Mouse (Mus musculus) megakaryocyte, adult 5-6 weeks (primary cell): ENCODE measurements around the gene Arhgap24. TPM values are rescaled to one million over a fixed set of nuclear protein-coding genes. Genes with fewer than 3 reads are reported as not detected.

Source experiments
- ATAC-seq: 2 replicates; pipeline ENCODE4 v1.8.0; 2016; ENCODE audit warnings: mild to moderate bottlenecking, inconsistent platforms; ENCODE audit not compliant: poor library complexity, severe bottlenecking
- total RNA-seq, 2 experiments: library from RNA; stranded (forward) in 1 of 2; stranded (reverse) in 1 of 2; fragments of 153-499, 151-499 nt in 1 of 2; fragments of 221-1000, 200-1000 nt in 1 of 2; gene quantifications; 2 replicates each; pipeline versions ENCODE4 v1.2.3 to v1.2.4; 2015 to 2017

Arhgap24 gene
- total RNA-seq, 2 experiments from 2014 or later: 7.5 to 10.7 TPM

DNA sequence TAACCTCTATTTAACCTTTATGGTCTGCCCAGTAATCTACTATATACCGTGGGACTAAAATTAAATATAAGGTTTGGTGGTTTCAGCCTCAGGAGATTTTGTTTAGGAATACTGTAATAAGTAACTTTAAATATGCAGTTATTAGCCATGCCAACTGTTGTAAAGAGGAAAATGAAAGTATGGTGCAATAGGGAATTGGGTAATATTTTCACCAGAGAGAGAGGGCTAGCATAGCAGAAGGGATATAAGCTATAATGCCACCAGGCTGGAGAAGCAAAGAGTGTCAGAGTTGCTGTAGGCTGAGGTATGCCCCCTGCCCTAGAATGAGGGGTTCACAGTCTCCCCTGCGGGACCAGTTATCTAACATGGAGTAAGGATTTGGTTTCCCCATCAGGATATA lies 90.3 kb downstream of the Arhgap24 start:
- ATAC-seq: peak; percentile 89

DNA sequence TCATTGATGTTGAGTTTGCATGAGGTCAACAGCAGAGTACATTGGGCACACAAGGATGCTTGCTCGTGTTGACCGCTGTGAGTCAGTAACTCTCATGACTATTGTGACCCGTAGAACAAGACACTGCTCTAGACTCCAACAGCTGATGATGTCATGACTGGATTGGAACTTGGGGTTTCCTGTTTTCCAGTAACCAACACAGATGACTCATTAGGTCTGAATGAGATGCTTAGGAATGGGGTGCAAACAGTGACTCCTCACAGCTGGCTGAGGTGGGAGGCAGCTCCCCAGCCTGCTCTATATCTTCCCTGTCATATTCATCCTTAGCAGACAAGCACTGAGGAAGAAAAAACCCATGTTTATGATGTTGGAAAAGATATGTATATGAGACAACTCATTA lies 95.6 kb downstream of the Arhgap24 start:
- ATAC-seq: no peak

DNA sequence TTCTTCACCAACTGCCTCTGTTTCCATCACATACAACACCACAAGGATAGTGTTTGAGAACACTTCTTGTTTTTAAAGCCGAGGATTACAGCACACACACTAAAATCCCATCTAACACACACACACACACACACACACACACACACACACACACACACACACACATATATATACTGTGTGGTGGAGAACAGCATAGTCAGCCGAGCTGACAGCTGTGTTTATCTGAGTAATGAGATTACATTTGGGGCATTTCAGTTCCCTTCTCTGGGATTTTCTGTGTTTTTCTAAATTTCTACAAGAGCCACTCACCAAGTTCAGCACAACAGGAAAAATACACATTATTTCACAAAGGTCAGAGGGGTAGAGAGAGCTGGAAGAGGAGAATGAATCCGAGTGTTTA lies 96.5 kb downstream of the Arhgap24 start:
- no peak for ATAC-seq

DNA sequence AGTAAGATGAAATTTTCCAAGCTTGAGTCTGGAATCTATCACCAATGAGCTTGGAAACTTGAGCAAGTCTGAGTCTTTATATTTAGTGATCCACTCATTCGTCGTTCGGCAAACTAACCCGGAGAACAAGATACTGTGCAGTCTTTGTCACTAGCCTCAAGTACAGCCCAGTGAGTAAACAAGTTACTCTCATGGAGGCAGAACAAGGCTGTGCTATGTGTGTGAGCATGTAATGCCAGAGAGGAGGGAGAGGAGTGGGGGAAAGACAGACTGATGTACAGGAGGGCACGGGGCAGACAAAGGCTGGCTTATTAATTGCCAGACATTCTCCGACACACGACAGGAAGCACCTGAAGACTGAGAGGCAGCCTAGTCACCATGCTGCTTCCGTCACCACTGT lies 97.2 kb downstream of the Arhgap24 start:
- ATAC-seq: no peak

DNA sequence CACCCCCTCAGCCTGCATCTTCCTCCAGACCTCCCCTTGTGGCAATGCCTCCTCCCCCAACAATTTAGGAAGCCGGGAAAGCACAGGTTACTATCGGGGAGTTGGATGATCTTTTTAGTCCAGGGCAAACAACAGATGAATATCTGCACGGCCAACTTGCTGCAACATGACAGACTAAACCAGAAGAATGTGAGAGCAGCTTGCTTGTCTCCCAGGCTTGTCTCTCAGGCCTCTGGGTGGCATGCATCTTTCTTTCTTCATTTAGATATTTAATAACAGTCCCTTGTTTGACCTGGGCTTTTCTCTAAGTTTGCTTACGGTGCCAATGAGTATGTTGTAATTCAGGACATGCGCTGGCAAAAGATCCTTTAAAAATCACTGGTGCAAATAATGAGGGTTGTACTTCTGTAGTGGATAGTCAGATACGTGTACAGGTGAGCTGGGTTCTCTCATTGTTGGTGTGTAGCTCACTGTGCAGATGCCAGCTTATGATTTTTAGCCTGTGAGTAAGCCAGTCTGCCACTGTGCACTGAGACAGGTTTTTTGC lies 101.7 kb downstream of the Arhgap24 start:
- no peak for ATAC-seq

DNA sequence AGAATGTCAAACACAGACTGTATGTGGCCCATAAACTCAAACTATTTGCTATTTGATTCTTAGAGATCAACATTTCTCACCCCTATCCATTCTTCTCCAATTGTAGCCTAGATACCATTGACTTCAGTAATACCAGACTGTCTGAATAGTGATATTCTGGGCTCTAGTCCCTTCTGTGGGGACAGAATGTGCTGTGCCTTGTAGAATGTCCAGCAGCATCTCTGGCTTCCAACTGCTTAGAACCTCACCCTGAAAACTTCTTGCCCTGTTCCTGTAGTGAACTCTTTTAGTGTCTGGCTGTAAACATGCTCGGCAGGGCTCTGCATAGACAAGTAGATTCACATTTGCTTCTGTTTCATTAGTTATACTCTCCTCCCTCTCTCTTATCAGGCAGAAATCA lies 110.2 kb downstream of the Arhgap24 start:
- no peak for ATAC-seq

DNA sequence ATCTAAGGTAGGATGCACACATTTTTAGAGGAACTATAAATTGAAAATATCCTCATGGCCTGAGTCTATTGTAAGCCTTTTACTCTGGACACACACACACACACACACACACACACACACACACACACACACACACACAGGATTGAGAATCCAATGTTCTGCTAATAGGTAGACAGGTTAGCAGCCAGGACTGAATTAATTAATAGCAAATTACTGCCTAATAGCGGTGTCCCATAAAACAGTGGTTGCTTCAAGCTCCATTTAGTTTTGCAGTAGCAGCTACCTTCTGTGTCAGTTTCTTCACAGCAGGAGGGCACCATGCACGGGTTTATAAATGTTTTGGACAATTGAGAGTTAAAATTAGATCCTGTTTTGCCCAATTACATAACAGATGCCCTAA lies 111.9 kb downstream of the Arhgap24 start:
- no peak for ATAC-seq

DNA sequence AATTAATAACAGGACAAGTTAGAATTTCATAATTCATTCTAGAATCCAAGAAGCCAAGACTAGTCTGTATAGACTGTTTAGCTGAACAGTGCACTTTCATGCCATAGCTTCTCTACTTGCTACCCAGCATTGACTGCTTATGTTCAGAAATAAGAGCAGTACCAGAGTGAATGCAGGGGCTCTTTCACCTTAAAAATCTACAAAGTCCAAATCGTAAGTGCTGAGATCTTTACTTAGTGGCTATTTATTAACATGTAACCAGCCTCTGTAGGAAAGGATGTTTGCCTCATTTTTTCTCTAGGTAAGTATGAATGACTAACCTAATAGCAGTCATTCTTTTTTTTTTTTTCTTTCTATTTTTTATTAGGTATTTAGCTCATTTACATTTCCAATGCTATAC lies 117.9 kb downstream of the Arhgap24 start:
- ATAC-seq: no peak

DNA sequence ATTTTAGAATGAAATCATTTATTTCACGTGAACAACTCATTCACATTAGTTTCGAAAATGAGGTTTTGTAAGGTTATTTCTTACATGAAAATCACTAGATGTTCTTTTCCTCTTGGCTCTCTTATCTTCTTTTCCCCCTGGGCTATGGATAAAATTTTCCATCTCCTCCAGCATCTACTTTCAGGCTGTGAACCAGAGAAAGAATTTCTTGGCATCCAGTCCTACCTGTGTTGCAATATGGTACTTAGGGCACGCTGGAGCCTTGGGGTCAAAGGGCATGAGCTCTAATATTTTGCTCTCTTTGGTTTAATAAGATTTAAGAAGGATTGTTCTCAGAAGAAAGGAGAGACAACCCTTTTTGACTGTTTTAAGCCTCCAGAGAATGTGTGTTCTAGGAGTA lies 132.4 kb downstream of the Arhgap24 start:
- no peak for ATAC-seq

DNA sequence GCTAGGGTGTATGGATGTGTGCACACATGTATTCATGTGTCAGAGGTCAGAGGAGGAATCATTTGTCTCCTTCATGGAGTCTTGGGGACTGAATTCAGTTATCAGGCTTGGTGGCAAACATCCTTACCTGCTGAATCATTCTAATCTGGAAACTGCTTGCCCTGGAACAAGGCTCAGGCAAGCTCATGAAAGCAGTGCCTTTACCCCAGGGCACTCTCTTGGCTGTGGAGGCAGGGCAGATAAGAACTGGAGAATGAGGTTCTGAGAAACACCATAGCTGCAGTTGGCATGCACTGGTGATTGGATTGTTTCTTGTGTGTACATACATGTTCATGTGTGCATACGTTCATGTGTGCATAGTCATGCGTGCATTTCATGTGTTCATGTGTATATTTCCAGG lies 132.9 kb downstream of the Arhgap24 start:
- ATAC-seq: no peak

DNA sequence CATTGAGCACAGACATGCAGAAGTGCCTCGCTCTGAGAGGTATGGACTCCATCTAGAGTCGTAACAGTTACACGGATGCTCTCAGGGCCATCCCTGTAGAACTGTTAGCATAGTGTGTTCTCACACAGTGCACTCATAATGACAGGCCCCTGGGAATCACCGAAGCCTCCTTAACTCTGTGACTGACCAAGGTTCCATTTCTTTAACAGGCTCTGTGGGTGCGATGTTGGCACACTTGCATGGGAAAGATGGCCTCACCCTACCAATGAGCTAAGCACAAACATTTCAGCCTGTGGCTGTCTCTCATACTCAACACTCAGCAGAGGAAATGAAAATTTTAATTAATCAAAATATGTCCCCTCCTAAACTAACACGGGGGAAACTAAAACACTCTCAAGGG lies 134.1 kb downstream of the Arhgap24 start:
- ATAC-seq: no peak

DNA sequence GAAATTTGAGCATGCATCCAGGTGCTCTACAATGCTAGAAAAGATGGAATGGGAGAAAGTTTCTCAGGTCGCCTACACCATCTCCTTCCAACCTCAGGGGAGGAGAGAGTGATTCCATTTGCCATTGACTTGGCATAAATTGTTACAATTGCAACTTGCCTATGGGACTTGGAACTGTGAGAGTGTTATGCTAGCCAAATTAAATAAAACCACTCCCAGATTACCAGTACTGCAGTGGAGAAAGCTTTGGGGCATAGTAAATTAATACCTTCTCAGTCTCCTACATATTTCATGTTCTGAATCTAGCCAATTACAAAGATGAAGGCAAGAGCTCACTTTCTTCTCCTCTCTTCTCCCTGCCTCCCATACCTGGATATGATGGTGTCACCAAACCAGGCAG lies 139.8 kb downstream of the Arhgap24 start:
- no peak for ATAC-seq

DNA sequence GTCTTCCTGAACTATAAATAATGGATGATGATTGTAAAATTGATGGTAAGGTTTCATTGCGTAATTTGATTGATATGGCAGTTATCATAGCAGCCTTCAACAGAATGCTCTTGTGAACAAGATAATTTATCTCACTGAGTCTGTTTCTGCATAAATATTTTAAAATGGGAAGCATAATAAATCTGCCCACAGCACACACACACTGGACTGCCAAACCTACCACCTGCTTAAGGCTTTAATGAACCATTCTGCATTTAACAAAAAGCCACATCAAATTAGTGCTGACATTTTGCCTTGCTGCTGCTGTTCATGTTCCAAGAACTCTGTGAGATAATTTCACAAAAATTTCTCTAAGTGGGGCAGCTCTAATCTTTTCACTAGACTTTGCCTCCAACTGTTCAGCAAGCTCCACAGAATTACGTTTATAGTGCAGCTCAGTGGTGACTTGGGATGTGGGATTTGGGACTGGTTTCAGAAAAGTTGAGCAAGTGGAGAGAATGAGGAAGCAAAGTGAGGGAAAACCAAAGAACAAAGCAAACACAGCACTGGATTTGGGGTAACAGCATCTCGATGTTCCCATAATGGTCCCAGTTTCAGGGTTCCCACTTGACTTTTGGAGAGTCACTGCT lies 142.7 kb downstream of the Arhgap24 start:
- ATAC-seq: no peak

DNA sequence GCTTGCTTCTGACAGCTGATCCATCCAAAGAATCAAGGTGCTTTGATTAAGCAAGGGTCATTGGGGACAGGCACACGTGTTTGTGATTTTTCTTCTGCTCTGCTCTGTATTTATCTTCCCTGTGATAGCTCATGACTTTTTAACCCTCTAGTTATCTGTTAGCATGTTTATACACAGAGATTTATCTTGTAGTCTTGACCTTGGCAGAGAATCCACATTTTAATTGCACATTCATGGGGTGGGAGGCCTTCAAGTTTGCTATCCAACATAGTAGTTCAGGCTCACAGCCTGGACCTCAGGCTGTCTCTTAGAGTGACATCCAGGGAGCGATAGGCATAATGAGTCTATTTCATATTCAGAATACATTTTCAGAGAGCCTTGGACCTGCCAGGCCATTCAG lies 145.5 kb downstream of the Arhgap24 start:
- ATAC-seq: no peak

DNA sequence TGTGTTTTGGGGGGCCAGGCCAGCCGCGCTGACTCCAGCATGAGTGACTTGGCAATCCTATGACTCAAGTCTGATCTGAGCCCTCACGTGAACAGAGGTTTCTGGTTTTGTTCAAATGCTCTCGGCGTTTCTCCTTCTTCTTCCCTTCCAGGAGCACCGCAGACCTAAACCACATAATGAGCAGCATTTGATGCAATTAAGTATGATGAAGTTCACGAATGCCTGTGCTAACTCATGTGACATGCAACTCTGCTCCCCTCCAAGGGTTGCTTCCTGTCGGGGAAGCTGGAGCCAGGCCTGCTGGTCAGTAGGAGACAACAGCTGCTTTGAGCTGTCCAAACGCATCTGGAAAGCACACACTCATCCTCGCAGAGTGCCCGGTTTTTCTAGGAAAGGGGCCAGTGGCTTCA lies 148.2 kb downstream of the Arhgap24 start:
- ATAC-seq: no peak

DNA sequence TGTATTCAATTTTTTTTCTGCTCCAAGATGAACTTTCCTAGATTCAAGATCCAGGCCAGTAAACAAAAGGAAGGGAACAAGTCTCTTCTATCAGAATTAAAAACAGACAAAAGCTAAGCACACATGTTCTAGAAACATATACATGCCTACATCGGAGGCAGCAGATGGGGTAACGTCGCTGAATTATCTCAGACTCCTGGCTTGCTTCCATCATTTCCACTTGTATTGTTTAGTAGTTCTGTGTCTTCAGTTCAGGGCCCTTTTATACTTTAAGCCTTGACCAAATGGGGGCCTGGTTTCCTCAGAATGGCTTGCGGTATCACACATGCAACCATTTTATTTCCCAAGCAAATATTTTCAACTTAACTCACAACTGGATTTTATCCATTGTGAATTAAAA lies 154.4 kb downstream of the Arhgap24 start:
- ATAC-seq: no peak

DNA sequence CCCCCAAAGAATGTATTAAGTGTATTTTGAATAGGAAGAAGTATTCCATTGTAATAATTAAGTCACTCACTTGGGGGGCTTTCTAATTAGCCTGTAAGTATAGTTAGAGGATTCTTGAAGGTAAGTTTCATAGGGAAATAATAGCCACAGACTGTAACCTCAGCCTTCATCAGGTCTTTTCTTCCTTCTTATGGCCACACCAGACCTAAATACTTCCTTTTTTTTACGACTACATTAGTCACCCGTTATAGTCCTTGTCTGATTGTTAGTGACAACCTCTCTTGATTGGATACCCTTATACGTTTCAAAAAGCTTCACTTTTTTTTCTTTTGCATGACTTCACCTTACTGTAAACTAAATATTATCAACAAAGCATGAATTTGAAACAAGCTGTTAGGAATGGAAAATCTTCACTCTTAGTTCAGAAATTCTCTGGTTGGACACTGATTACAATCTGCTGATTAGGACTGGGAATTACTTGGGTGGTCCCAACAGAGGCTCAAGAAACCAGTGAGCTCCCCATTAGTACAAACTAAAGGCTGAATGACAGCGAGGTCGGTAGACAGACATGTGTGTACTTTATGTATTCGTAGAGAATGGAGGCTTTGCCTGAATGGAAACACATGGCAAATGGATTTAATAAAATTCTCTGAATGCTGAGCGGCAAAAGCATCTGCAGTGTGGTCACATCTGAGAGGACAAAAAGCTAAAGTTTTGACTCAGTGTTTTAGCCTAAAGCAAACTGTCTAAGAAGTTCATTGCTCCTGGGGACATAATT lies 158.8 kb downstream of the Arhgap24 start:
- peak; percentile 73 for ATAC-seq

DNA sequence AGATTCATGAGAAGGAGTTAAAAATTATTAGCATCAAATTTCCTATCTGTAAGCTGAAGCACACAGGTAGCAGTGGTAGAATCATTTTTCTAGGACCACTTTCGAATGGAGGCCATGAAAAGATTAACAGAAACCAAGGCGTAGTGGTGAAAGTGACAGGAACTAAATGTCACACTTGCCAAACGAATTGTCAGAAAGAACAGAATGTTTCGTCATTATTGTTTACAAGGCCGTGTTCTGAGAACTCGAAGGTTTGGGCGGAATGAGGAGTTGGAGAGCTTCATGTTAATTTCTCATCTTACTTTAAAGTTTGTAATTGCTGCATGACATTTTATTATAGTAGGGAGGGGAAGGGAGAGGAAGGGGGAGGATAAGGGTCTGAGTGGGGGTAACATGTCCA lies 162.2 kb downstream of the Arhgap24 start:
- no peak for ATAC-seq

DNA sequence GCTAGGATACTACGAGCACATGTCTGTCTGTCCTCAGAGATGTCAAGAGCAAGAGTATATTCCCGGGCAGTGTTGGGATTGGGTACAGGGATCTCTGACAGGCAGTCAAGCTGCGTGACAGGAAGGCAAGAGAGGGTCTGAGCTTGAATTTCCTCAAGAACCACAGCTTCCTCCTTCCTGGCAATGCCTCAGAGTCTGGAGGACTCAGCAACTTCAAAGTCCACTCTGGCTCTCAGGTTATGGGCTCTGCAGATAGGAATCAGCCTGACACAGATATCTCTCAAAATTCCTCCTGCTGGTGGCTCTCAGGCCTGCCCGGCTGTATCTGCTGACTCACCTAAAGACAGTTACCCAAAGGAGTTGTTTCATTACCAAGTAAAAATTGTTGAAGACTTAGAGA lies 162.6 kb downstream of the Arhgap24 start:
- ATAC-seq: peak; percentile 47; the same call in 1 of the 2 replicates

DNA sequence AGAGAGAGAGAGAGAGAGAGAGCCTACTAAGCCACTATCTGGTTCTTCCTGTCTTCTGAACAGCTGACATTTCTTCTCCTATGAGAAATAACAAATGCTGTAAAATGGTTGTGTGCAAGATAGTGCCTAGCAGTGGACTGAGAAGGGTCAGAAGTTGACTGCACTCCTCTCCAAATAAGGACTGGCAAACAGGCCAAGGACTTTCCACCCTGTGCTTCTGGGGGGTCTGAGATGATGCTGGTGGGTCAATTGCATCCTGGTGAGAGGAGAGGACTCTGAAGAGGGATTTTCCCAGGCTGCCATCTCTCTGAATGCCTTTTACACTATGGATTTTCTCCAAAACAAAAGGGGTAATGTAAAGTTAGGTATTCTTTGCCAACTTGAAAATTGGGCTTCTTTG lies 177.9 kb downstream of the Arhgap24 start:
- no peak for ATAC-seq

DNA sequence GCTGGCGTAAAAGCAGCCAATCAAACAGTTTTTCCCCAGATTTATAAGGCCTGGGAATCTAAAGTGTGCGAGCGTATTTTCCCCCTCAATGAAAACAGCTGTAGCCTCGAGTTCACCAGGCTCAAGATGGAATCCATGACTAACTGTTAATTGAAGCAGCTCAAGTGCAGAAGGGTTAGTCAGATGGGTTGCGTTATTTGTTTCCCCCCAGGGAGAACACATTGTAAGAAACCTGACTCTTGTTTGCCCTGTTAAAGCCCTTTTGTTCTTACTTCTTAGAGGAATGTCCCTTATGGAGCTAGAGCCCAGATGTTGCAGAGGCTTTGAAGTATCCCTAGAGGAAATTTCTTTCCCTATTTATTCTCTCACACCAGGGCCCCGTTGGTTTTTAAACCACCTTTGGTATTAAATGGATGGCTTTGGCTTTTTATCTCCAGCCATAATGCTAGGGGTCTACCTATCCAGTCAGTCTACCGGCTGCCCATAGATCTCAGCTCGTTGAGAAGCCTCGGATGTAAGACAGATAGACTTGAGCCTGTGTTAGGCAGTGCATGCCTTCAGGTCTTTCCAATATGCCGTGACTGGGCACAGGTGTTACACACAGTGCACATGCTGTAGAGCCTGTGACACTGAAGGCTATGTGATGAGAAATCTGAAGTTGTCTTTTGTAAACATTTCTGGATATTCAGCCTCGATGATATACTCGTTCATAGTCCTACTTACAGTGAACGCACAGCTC lies 184.0 kb downstream of the Arhgap24 start:
- ATAC-seq: no peak

DNA sequence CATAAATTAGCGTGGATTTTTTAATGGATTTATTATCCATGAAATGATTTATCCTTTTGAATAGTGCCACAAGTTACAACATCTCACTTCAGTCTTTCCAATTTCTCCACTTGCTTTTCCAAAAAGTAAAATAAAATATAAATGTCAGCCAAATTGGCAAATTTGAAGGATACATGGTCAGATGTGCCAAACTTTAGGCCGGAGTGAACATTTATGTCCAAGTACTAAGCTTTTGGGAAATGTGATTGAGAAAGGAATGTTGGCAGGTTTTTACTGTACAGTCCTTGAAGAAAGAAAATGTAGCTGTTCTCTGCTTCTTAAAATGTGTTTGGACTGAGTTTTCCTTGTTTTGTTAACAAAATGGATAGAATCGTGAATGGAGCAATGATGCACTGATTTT lies 185.7 kb downstream of the Arhgap24 start:
- ATAC-seq: no peak
